Mouse (Mus musculus): ENCODE data around the gene S100a4.

Gene S100a4

DNA sequence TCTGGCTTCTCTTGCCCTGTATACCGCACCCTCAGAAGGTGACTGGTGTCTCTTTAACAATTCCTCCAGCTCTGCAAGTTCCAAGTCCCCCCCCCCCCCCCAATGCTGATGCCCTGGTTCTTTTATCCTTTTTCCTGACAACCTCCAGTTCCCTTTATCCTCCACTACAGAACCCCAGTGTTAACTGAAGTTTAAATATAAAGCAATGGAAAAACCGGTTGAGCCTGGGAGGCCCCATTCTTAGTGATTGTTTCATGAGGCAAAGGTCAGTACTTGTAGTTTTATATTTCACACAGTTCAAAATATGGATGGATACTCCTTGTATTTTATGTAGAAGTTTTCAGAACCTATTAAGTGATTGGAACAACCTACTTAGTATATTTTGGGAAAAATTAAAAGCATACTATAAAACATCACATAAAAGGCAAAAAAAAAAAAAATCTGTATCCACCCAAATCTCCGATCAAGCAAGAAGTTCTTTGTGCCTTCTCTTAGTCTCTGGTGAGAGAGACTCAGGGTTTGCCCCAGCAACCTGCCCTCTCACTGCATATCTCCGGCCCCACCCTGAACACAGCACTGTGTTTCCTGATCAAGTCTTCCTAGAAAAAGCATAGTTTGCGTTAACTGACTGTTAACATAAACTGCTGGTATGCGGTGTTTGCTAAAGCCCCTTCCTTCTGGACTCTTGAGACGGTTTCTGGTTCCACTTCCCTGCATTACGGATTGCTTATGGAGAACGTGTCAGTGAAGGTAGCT lies 22.9 kb downstream of the S100a4 start:
- no peak for DNase-seq (ENCODE audit: low spot score)

- DNase-seq (ENCODE audit: low spot score), result no peak
These were observed 23.8 kb downstream of the S100a4 start for GRCm38 (mm10) chr3:90627366-90627765.

DNA sequence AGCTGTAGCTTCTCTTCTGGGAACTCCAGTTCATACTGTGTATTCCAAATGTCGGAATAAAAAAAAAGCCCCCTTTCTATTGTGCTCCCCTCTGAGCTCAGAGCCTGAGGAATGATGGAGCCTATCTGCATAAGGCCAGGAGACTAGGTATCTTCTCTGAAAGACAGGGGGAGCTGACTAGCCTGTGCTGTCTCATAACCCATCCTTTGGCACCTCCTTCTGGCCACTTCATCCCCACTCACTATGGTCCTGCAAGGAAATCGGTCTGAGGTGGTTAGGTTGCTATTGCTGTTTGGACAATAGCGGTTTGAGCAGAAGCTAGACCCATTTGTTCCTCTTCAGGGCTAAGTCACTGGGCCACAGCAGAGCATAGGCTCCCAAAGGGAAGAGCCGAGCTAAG lies 24.2 kb downstream of the S100a4 start:
- DNase-seq (ENCODE audit: low spot score), result no peak

DNA sequence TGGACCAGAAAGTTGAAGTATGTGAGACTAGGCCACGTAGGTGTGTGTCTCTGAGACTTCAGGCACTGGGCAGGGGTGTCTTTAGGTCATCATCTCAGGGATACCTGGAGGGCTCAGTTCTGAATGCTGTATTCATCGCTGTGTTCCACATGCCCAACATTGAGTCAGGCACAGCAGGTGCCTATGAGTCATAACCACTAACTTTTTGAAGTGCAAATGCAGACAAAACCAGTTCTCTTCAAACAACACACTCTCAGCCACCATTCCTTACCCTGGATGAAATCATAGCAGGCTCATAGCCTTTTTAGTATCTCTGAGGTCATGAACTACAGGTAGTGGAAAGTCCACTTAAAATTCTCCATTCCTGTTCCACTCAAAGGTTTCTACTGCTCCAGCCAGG lies 25.7 kb downstream of the S100a4 start:
- no peak for DNase-seq (ENCODE audit: low spot score)

- no peak for DNase-seq (ENCODE audit: low spot score)
These were observed 28.4 kb downstream of the S100a4 start for GRCm38 (mm10) chr3:90631984-90632383.

DNA sequence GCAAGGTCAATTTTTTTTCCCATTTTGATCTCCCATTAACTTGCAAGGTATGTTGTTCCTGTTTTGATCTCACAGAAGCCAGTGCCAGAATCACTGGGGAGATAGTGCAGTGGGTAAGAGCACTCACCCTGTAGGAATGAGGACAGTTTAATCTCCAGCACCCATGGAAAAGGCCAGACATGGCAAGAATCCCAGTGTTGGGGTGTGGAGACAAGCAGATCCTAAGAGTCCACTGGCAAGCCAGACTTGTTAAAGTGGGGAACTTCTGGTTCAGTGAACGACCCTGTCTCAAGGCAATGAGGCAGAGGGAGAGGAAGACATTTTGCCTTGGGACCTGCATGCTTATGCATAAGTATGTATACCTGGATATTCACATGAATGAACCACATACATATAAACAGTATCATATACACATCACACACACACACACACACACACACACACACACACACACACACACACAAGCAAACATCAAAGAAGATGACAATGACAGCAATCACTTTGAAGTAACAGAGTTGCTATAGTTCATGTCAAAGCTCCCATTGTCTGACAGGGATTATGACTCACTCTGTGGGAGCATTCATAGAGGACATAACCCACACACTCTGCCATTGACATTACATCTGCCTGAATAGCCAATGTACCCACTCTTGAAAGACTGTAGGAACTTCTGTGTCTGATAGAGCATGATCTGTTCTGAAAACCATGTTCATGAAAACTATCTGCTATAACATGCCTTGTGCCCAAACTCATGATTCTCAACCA lies 35.1 kb downstream of the S100a4 start:
- DNase-seq (ENCODE audit: low spot score), result no peak

DNA sequence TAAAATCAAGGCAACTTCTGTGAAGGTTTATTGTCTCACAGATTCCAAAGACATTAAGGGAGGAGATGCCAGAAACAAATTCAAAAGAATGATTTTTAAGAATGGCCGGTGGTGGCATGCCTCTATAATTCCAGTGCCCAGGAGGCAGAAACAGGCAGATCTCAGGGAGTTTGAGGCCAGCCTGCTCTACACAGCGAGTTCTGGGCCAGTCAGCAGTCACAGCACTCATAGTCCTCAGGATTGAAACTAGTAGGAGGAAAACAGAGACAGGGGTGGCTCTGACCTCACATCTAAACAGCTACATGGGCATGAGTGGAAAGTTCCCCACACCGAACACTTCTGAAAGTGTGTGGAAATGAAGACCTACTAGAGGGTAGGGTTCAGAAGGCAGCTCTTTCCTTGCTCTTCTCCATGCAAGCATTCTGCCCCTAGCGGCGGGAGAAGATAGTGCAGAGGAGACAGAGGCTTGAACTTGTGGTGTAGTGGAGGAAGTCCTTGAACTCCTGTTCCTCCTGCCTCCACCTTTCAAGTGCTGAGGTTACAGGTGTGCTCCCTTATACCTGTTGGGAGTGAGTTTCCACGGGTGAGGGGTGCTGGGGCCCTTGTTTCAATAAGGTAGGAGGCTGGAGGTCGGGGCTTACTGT lies 36.1 kb downstream of the S100a4 start:
- DNase-seq (ENCODE audit: low spot score), result peak; percentile 42

- no peak for DNase-seq (ENCODE audit: low spot score)
These were observed 37.4 kb downstream of the S100a4 start for GRCm38 (mm10) chr3:90640981-90641380.

DNA sequence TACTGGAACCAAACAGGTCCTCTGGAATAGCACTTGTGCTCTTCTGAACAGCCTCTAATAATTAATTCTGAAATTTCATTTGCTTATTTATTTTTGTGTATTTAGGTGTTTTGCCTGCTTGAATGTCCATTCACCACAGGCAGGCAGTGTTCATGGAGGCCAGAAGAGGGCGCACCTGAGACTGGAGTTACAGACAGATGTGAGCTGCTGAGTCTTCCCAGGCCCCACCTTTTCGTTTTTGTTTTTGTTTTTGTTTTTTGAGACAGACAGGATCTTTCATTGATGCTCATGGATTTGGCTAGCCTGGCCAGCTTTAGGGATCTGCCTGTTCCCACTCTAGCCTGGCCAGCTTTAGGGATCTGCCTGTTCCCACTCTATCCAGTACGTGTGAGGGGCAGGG lies 40.6 kb downstream of the S100a4 start:
- peak; percentile 14 for DNase-seq (ENCODE audit: low spot score)

DNA sequence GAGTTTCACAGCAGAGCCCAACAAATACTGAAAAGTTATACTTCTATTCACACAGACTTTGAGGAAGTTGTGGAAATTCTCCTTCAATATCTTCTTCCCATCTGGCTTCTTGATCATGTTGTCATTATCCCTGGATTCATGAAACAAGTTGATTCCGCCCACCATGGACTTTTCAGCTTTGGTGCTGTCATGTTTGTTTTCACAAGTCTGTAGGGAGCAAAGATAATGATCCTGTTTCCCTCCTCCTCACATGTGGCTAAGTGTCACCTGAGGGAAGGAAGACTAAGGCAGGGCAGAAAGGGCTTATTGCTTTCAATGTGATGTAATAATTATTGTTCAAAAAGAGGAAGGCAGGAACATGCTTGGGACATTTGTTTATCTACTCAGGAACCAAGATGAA lies 43.7 kb downstream of the S100a4 start:
- no peak for DNase-seq (ENCODE audit: low spot score)

- DNase-seq (ENCODE audit: low spot score), result no peak
These were observed 45.4 kb downstream of the S100a4 start for GRCm38 (mm10) chr3:90648981-90649380.

DNA sequence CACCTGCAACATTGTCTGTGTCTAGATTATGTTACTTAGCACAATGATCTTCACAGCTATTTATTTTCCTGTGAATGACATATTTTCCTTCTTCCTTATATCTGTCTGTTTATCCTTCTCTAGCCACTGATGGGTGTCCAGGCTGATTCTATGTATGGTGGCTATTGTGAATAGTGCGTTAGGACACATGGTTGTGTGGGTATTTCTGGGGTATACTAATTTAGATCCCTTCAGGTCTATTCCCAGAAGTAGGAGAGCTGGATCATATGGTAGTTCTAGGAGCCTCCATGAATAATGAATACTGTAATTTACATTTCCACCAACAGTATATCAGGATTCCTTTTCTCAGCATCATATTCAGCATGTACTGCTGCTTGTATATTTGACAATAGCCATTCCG lies 46.3 kb downstream of the S100a4 start:
- DNase-seq (ENCODE audit: low spot score), result no peak

- DNase-seq (ENCODE audit: low spot score), result peak; percentile 32
These were observed 49.4 kb downstream of the S100a4 start for GRCm38 (mm10) chr3:90652878-90653508.

GRCm38 (mm10) chr3:90653717-90654116 lies 50.1 kb downstream of the S100a4 start, which contains the start of gene S100a7a:
Gene S100a7a, plus strand, starts transcription at chr3:90654017.
- DNase-seq (ENCODE audit: low spot score), result no peak
